Mouse (Mus musculus) effector memory CD4-positive, alpha-beta T cell, adult 7 months (primary cell): ENCODE data around the gene Olfr520. TPM values are rescaled to one million over a fixed set of nuclear protein-coding genes. Genes with fewer than 3 reads are reported as not detected.

Experiments used
- polyA plus RNA-seq: library from polyadenylated mRNA; unstranded; fragments of 100-300 nt; shearing (Covaris generic); gene quantifications from one replicate; pipeline ENCODE4 v1.2.1, GENCODE M21; 2017

The Olfr520 gene
- not detected for polyA plus RNA-seq

GRCm38 (mm10) chr7:99729973-99730372, at the start of gene Olfr520:
Gene Olfr520, plus strand, starts transcription at chr7:99730273.

GRCm38 (mm10) chr7:99711166-99711565, 18.9 kb upstream of the Olfr520 start, which contains the start of gene Slco2b1:
Gene Slco2b1, minus strand, starts transcription at chr7:99711340.

GRCm38 (mm10) chr7:99763207-99763606, 33.1 kb downstream of the Olfr520 start, which contains the start of gene Olfr521:
Gene Olfr521, plus strand, starts transcription at chr7:99763507.

Other genes with a start within 250 kb of the Olfr520 start
- 1,324 TPM for gene Rps3, start 246.5 kb upstream of the Olfr520 start, polyA plus RNA-seq
- 10.1 TPM for gene Arrb1, start 194.8 kb upstream of the Olfr520 start, polyA plus RNA-seq
- 0.16 TPM for gene Tpbgl, start 103.2 kb upstream of the Olfr520 start, polyA plus RNA-seq
- not detected for gene Slco2b1, start 18.9 kb upstream of the Olfr520 start, polyA plus RNA-seq
- gene Olfr521, start 33.2 kb downstream of the Olfr520 start, polyA plus RNA-seq = not detected
- gene Neu3, start 98.1 kb downstream of the Olfr520 start, polyA plus RNA-seq = 3.8 TPM
- not detected for gene Xrra1, start 128.8 kb downstream of the Olfr520 start, polyA plus RNA-seq
- gene Spcs2, start 133.2 kb downstream of the Olfr520 start, polyA plus RNA-seq = 249 TPM